Mouse (Mus musculus) bone marrow macrophage, adult 2 months (primary cell): ENCODE measurements around the gene Ttc7. TPM values are rescaled to one million over a fixed set of nuclear protein-coding genes. Genes with fewer than 3 reads are reported as not detected.
"Not testable (repeated sequence)": the region's sequence is repeated elsewhere in the genome, so short reads cannot be mapped to it uniquely, and the experiment has no call there.

ENCODE experiments used
- H3K27ac ChIP-seq: 2 replicates; pipeline ENCODE4 v1.5.1; 2012; ENCODE audit warnings: low read depth, low read length; ENCODE audit not compliant: insufficient read depth
- H3K4me1 ChIP-seq: 2 replicates; pipeline ENCODE4 v1.6.1; 2012; ENCODE audit warnings: low read length; ENCODE audit not compliant: control insufficient read depth, insufficient read depth
- H3K4me3 ChIP-seq: 2 replicates; pipeline ENCODE4 v1.5.1; 2012; ENCODE audit warnings: mild to moderate bottlenecking, low read length, moderate library complexity; ENCODE audit not compliant: insufficient read depth
- CTCF ChIP-seq: IDR thresholded peaks from 2 replicates; pipeline ENCODE4 v1.5.1; 2012; ENCODE audit warnings: low read depth, mild to moderate bottlenecking, low read length, moderate library complexity
- POLR2A ChIP-seq: IDR thresholded peaks from 2 replicates; pipeline ENCODE4 v1.6.1; 2012; ENCODE audit warnings: mild to moderate bottlenecking, low read depth, low read length, borderline replicate concordance
- polyA plus RNA-seq: library from polyadenylated mRNA; stranded (reverse); fragments of >200 nt; gene quantifications from 2 replicates; pipeline ENCODE4 v1.2.4, GENCODE M21; 2012; ENCODE audit not compliant: missing spikeins, insufficient read depth, insufficient read length

Ttc7 gene
- polyA plus RNA-seq, 1 experiment = 93.3 TPM

DNA sequence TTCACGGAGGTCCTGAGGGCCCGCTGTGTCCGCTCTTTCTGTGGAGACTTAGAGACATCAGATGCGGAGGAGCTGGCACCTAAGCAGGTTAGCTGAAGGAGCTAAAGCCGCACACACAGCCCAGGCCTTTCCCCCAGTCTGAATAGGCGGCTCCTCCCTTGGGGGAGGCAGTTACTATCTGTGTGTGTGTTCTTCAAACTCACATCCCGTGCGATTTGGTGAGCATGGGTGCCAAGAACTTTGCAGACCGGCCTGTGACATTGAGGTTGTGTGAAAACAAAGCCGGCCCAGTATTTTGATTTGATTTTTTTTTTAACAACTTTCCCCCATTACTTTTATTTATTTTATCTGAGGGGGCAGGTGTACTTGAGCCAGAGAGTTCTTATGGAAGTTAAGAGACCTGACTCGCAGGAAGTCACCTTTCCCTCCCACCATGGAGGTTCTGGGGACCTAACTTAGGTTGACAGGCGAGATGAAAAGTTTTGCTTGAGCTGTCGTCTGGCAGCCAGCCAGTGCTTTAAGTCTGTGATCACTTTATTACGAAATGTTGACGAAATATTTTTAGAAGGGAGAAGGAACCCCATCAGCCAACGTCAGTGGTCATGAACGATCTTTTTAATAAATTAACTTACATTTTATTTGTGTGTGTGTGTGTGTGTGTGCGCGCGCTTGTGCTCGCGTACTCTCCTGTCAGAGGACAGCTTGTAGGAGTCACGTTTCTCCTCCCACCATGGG, 3.2 kb downstream of the Ttc7 start:
- TF ChIP-seq CTCF = no peak
- TF ChIP-seq POLR2A = no peak
- Histone ChIP-seq H3K4me3 (no peak overlapping the region), H3K27ac (no peak overlapping the region; the same call in 1 of the 2 replicates), H3K4me1 (peaks cover 33% of the 10 kb centered on the region)

DNA sequence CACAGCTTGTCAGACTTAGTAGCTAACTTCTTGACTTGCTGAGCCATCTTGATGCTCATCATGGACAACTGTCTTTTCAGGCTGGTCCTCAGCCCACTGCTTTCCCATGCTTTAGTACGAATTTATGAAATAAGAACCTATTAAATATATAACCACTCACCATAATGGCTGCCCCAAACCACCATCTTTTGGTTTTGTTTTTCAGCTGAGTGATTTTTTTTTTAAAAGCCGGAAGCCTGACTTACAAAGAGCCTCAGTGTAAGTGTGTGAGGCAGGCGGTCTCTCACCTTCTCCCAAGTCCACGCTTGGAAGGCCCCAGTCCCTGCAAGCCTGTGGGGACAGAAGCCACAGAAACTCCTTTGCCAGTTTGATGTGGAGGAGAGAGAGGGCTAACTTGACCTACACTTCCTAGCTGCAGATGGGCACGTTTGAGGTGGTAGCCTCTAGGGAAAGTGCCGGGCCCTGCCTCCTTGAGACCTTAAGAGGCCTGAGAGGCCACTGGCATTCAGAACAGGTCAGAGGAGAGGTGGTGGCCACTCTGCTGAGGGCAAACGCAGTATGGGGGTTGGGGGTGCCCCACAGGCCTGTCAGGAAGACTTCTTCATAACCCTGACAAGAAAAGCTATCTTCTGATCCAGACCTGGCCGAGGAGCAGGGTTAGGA, 3.9 kb downstream of the Ttc7 start:
- Histone ChIP-seq H3K4me1 (peaks cover 28% of the 10 kb centered on the region), H3K27ac (no peak overlapping the region), H3K4me3 (no peak overlapping the region)
- TF ChIP-seq CTCF (no peak), POLR2A (no peak)

DNA sequence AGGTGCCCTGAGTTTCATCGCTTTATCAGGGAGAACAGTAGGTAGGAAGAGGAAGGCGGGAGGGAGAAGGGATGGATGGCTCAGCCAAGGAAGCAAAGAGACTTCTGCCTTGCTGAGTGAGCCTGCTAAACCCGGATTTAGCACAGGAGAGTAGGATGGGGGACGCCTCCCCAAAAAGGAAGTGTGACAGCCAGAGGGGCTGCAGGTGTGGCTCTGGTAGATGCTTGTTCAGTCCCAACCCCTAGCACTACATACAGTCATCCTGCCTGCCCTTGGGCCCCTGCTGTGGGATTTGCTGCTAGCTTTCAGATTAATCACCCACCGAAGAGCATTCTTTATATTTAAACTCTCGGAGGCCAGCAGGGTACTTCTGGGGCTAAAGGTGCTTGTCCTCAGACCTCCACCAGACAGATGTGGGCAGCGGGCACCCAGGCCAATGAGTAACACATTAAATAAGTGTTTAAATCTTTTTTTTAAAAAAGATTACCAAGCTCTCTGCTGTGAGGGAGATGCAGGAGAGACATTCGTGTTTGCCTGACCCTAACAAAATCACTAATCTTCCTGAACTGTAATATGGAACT, 4.6 kb downstream of the Ttc7 start:
- no peak for TF ChIP-seq POLR2A
- no peak for TF ChIP-seq CTCF
- Histone ChIP-seq H3K27ac (no peak overlapping the region), H3K4me3 (no peak overlapping the region), H3K4me1 (peaks cover 28% of the 10 kb centered on the region)

DNA sequence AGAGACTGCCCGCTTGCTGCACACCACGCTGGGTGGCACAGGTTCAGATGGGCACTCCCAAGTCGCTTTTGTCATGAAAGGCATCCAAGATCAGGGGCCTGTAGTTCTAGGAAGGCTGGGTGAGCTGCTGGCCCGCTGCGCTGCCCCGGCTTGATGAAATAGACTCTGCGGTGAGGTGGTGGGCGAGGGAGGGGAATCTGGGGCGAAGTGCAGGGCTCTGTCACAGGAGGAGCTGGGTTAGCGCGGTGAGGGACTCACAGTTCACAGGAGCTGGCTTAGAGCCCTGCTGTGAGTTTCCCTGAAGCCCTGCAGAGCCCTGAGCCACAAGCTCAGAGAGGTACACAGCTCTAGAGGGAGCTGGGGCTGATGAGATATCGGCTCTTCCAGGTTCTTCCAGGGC, 5.4 kb downstream of the Ttc7 start:
- peaks cover 30% of the 10 kb centered on the region for H3K4me1 ChIP-seq
- no peak overlapping the region for H3K4me3 ChIP-seq
- H3K27ac ChIP-seq = no peak overlapping the region
- no peak for TF ChIP-seq CTCF
- no peak for TF ChIP-seq POLR2A

DNA sequence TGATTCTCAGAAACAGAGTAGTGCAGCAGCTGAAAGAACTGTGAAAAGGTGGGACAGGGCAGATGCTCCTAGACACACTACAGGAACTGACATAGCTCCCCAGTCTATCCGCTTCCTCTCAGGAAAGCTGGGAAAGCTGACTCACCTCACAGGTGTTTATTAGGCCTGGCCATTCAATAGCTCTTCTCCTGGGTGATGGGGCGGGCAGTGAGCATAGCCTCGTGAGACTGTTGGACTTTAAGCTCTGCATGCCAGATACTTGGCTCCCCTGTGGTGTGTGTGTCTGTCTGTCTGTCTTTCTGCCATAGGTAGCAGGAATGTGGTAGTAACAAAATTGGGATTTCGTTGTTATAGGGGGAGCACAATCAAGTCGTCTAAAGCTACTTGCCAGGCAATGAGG, 6.7 kb downstream of the Ttc7 start:
- Histone ChIP-seq H3K4me1 (peaks cover 33% of the 10 kb centered on the region), H3K27ac (no peak overlapping the region), H3K4me3 (no peak overlapping the region)
- TF ChIP-seq CTCF (no peak), POLR2A (no peak)

DNA sequence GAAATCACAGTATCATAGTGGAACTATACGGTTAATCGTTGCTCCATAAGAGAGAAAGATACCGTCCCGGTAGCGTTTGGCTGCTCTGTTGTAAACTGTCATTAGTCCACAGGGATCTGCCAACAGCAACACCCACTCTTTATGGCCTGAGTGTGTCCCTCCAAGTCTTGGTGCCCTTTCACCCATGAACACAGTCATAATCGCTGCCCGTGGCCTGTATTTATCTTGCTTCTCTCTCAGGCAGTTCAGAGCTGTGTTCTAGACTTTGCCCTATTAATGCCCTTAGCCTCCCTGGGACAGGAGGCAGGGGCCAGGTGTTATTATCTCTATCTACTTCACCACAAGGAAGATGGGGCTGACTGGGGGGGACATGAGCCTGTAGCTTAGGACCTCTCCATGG, 8.4 kb downstream of the Ttc7 start:
- Histone ChIP-seq H3K27ac (no peak overlapping the region), H3K4me3 (no peak overlapping the region), H3K4me1 (peaks cover 24% of the 10 kb centered on the region)
- no peak for TF ChIP-seq CTCF
- TF ChIP-seq POLR2A = no peak

DNA sequence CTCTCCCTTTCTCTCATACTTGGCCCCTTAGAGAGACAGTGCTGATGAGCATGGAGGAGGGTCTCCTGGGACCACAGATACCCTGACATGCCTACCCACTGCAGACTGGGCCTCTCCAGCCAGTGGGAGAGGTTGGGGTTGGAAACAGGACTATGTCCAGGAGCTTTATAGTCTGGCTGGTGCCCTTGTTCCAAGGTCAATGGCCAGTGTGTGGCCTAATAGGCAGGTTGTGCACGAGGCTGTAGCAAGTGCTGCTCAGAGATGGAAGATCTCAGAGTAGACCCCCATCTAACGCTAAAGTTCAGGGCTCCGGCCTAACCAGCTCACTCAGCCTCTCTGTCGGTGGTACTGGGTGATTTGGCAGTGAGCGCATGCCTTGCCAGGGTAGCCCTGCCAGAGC, 9.1 kb downstream of the Ttc7 start:
- H3K27ac ChIP-seq = no peak overlapping the region
- no peak overlapping the region for H3K4me3 ChIP-seq
- no peak for TF ChIP-seq CTCF
- TF ChIP-seq POLR2A = no peak
- H3K4me1 ChIP-seq = peaks cover 18% of the 10 kb centered on the region

DNA sequence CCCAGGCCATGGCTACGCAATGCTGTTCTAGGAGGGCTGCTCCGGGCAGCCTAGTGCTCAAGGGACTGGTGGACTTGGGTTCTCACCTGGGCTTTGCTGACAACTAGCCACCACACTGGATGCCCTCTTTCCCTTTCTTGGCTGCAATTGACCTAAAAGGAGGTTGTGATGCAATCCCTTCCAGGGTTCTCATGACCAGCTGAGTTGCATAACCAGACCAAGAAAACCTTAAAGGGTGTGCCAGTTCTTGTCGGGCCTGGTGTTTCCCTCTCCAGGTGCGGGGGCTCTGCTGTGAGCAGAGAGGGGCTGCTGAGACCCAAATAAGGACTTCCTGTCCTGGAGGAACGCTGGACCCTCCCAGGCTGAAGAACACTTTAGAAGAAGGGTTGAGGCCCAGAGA, 10.4 kb downstream of the Ttc7 start:
- Histone ChIP-seq H3K4me3 (no peak overlapping the region), H3K4me1 (peaks cover 18% of the 10 kb centered on the region)

DNA sequence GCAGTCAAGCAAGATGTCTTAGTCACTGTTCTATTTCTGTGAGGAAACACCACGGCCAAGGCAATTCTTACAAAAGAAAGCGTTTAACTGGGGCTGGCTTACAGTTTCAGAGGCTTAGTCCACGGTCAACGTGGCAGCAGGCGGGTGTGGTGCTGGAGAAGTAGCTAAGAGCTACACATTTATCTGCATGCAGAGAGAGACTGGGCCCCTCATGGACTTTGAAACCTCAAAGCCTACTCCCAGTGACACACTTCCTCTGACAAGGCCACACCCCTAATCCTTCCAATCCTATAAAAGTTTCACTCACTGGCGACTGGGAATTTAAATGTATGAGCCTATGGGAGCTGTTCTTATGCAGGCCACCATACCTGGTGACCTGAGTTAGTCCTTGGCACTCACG, 13.1 kb downstream of the Ttc7 start:
- H3K4me3 ChIP-seq = no peak overlapping the region
- no peak for TF ChIP-seq POLR2A
- H3K4me1 ChIP-seq = peaks cover 30% of the 10 kb centered on the region
- H3K27ac ChIP-seq = no peak overlapping the region

More for the DNA sequence above, 10.4 kb downstream of the Ttc7 start:
- TF ChIP-seq POLR2A = no peak
- no peak for TF ChIP-seq CTCF
- no peak overlapping the region for H3K27ac ChIP-seq

DNA sequence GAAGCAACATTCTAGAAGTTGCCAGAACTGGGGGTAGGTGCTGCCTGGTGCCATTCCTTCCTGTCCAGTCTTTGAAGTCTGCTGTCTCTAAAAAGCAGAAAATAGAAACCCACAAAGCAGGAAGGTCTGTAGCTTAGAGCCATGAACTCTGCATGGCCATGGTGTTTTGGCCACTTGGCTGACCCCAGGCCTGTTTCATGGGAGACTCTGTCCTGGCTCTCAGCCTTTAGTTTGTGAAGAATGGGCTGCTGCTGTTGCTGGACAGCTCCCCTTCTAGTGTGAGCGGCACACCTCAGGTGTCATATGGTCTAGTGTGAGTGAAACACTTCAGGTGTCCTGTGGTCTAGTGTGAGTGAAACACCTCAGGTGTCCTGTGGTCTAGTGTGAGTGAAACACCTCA, 14.0 kb downstream of the Ttc7 start:
- H3K27ac ChIP-seq, H3K4me3 ChIP-seq: not testable (repeated sequence)
- H3K4me1 ChIP-seq = peaks cover 37% of the 10 kb centered on the region

DNA sequence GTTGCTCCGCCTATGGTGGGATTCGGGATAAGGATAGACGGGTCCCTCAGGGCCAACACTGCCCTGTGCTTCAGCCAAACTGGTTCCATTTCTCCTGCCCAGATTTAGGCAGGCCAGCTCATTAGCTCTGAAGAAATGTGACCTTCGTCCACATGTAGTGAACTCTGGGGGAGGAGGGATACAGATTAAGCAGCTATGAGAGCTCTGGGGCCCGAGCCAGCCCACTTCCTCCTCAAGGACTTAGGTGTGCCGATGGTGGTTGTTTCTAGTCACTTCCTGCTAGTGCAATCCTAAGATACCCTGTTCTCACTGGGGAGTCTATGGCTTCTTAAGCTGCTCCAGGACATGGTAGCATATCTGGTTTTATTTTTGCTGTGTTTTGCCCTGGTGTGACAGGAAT, 16.3 kb downstream of the Ttc7 start:
- Histone ChIP-seq H3K4me3 (no peak overlapping the region), H3K4me1 (peaks cover 48% of the 10 kb centered on the region), H3K27ac (no peak overlapping the region)
- TF ChIP-seq CTCF = no peak
- TF ChIP-seq POLR2A = no peak
